Mouse (Mus musculus) liver, embryonic 14.5 days (tissue): ENCODE measurements around the gene Tbc1d19.

Experiments used
- CTCF ChIP-seq: IDR thresholded peaks from 2 replicates; pipeline ENCODE4 v1.5.1; 2016; ENCODE audit warnings: antibody characterized with exemption, low read depth, control low read depth
- EP300 ChIP-seq: IDR thresholded peaks from 2 replicates; pipeline ENCODE4 v1.6.1; 2016; ENCODE audit warnings: antibody characterized with exemption, low read depth

- TF ChIP-seq CTCF = no peak
- no peak for TF ChIP-seq EP300
Measured at GRCm38 (mm10) chr5:53874966-53875365, 65.6 kb downstream of the Tbc1d19 start.
